Mouse (Mus musculus) CH12.LX (cell line): ENCODE data around the gene Tbca. TPM values are rescaled to one million over a fixed set of nuclear protein-coding genes. Genes with fewer than 3 reads are reported as not detected.
A peak's percentile ranks its signal among the peaks of the same experiment; 100 is the strongest.

Experiments used
- DNase-seq: peaks from one replicate; pipeline ENCODE4 v3.0.0-alpha.2; 2013; ENCODE audit errors: extremely low read depth
- H3K27ac ChIP-seq: 2 replicates; pipeline ENCODE4 v1.5.1; 2012; ENCODE audit warnings: low read depth, mild to moderate bottlenecking, control low read depth, moderate library complexity; ENCODE audit not compliant: insufficient read depth
- H3K27me3 ChIP-seq: replicated peaks from 2 replicates; pipeline ENCODE3; 2012; ENCODE audit warnings: inconsistent platforms
- H3K36me3 ChIP-seq, 2 experiments: replicated peaks in 1 of 2; 2 replicates each; pipeline versions ENCODE3 to v1.6.1; 2012; ENCODE audit warnings: inconsistent platforms in 1 of 2, low read length in 1 of 2, mild to moderate bottlenecking in 1 of 2, mixed read lengths in 1 of 2, moderate library complexity in 1 of 2; ENCODE audit not compliant: control insufficient read depth in 1 of 2, insufficient read depth in 1 of 2
- H3K4me1 ChIP-seq, 2 experiments: 2 replicates each; pipeline ENCODE4 v1.6.1; 2012; ENCODE audit warnings: inconsistent platforms in 1 of 2, moderate library complexity in 1 of 2; ENCODE audit not compliant: insufficient read depth in 2 of 2, control insufficient read depth in 1 of 2
- H3K4me2 ChIP-seq: 2 replicates; pipeline ENCODE4 v1.6.1; 2012; ENCODE audit warnings: low read depth, mild to moderate bottlenecking, control low read depth; ENCODE audit not compliant: poor library complexity, insufficient read depth, severe bottlenecking
- H3K4me3 ChIP-seq, 3 experiments: fragments of 150-350 bp in 1 of 3; sonication (generic) in 1 of 3; replicated peaks in 1 of 3; 2 replicates each; pipeline versions ENCODE3 to v1.5.1; 2011 to 2012; ENCODE audit warnings: low read depth in 2 of 3, low read length in 2 of 3, mild to moderate bottlenecking in 2 of 3, moderate library complexity in 2 of 3, control low read depth in 1 of 3, improper control_type of control experiment in 1 of 3, inconsistent platforms in 1 of 3, mixed read lengths in 1 of 3; ENCODE audit not compliant: poor library complexity in 1 of 3
- H3K79me2 ChIP-seq: replicated peaks from 2 replicates; pipeline ENCODE4 v1.6.1; 2012; ENCODE audit warnings: mild to moderate bottlenecking, moderate library complexity; ENCODE audit not compliant: control insufficient read depth, poor library complexity, insufficient read depth, severe bottlenecking; ENCODE audit errors: extremely low read depth
- H3K9ac ChIP-seq: 2 replicates; pipeline ENCODE4 v1.6.1; 2012; ENCODE audit warnings: low read depth, mild to moderate bottlenecking, control low read depth, moderate library complexity; ENCODE audit not compliant: insufficient read depth
- H3K9me3 ChIP-seq: replicated peaks from 2 replicates; pipeline ENCODE3; 2012; ENCODE audit warnings: low read length, inconsistent platforms, mixed read lengths
- CHD2 ChIP-seq: IDR thresholded peaks from 2 replicates; pipeline ENCODE4 v1.6.1; 2011; ENCODE audit warnings: low read length, improper control_type of control experiment
- CTCF ChIP-seq, 2 experiments: IDR thresholded peaks in 1 of 2; conservative IDR thresholded peaks in 1 of 2; 2 replicates each; pipeline ENCODE4 v1.5.1; 2011 to 2012; ENCODE audit warnings: low read depth in 2 of 2, low read length in 2 of 2, improper control_type of control experiment in 1 of 2, inconsistent platforms in 1 of 2, mild to moderate bottlenecking in 1 of 2, moderate library complexity in 1 of 2
- JUN ChIP-seq: IDR thresholded peaks from 2 replicates; pipeline ENCODE4 v1.6.1; 2011; ENCODE audit warnings: low read depth, mild to moderate bottlenecking, low read length, improper control_type of control experiment, moderate library complexity; ENCODE audit not compliant: insufficient read depth
- JUND ChIP-seq: conservative IDR thresholded peaks from 2 replicates; pipeline ENCODE4 v1.6.1; 2011; ENCODE audit warnings: low read depth, low read length, improper control_type of control experiment
- KAT2A ChIP-seq: IDR thresholded peaks from 2 replicates; pipeline ENCODE4 v1.6.1; 2012; ENCODE audit warnings: low read length, improper control_type of control experiment, inconsistent platforms; ENCODE audit not compliant: insufficient replicate concordance
- MAZ ChIP-seq: IDR thresholded peaks from 2 replicates; pipeline ENCODE4 v1.6.1; 2012; ENCODE audit warnings: low read depth, mild to moderate bottlenecking, inconsistent platforms, low read length, improper control_type of control experiment, moderate library complexity
- NELFE ChIP-seq: IDR thresholded peaks from 2 replicates; pipeline ENCODE4 v1.6.1; 2011; ENCODE audit warnings: low read depth, low read length, improper control_type of control experiment
- PAX5 ChIP-seq: IDR thresholded peaks from 2 replicates; pipeline ENCODE4 v1.6.1; 2012; ENCODE audit warnings: low read length, inconsistent platforms, mixed read lengths
- RAD21 ChIP-seq: IDR thresholded peaks from 2 replicates; pipeline ENCODE4 v1.6.1; 2011; ENCODE audit warnings: low read depth, mild to moderate bottlenecking, low read length, improper control_type of control experiment, moderate library complexity
- RCOR1 ChIP-seq: conservative IDR thresholded peaks from 2 replicates; pipeline ENCODE4 v1.6.1; 2012; ENCODE audit warnings: low read depth, mild to moderate bottlenecking, inconsistent platforms, low read length, improper control_type of control experiment
- SIN3A ChIP-seq: IDR thresholded peaks from 2 replicates; pipeline ENCODE4 v1.6.1; 2012; ENCODE audit warnings: low read length, improper control_type of control experiment, inconsistent platforms
- SMC3 ChIP-seq: IDR thresholded peaks from 2 replicates; pipeline ENCODE4 v1.6.1; 2011; ENCODE audit warnings: low read depth, low read length, improper control_type of control experiment
- TBP ChIP-seq: conservative IDR thresholded peaks from 2 replicates; pipeline ENCODE4 v1.6.1; 2011; ENCODE audit warnings: low read depth, low read length, improper control_type of control experiment
- TCF12 ChIP-seq: IDR thresholded peaks from 2 replicates; pipeline ENCODE4 v1.6.1; 2014; ENCODE audit warnings: low read depth, mild to moderate bottlenecking, inconsistent platforms, low read length, improper control_type of control experiment
- UBTF ChIP-seq: IDR thresholded peaks from 2 replicates; pipeline ENCODE4 v1.6.1; 2012; ENCODE audit warnings: low read depth, mild to moderate bottlenecking, inconsistent platforms, low read length, improper control_type of control experiment, moderate library complexity
- USF1 ChIP-seq: IDR thresholded peaks from 2 replicates; pipeline ENCODE4 v1.6.1; 2014; ENCODE audit warnings: low read depth, mild to moderate bottlenecking, inconsistent platforms, low read length, improper control_type of control experiment
- ZKSCAN1 ChIP-seq: IDR thresholded peaks from 2 replicates; pipeline ENCODE4 v1.6.1; 2012; ENCODE audit warnings: low read depth, inconsistent platforms, low read length, improper control_type of control experiment, borderline replicate concordance
- ZMIZ1 ChIP-seq: IDR thresholded peaks from 2 replicates; pipeline ENCODE4 v1.6.1; 2012; ENCODE audit warnings: low read depth, mild to moderate bottlenecking, inconsistent platforms, low read length, improper control_type of control experiment
- dilution Hi-C: fragments of 300-500 bp; cut with MboI; formaldehyde crosslinking; loops from 2 replicates; pipeline ENCODE4 v1.14.3; 2020; ENCODE audit warnings: low sequenced_read_pairs; ENCODE audit not compliant: extremely low pct_unique_long_range_greater_than_20kb, extremely low pct_ligation_motif_present
- in situ Hi-C: fragments of 300-500 bp; cut with MboI; formaldehyde crosslinking; loops from 3 replicates; pipeline ENCODE4 v1.14.3; 2019; ENCODE audit warnings: low sequenced_read_pairs, low pct_ligation_motif_present, low pct_unique_long_range_greater_than_20kb, mixed read lengths
- polyA plus RNA-seq: library from polyadenylated mRNA; unstranded; fragments of >175 nt; gene quantifications from 2 replicates; pipeline ENCODE4 v1.2.1, GENCODE M21; 2012; ENCODE audit warnings: low read depth; ENCODE audit not compliant: insufficient read length
- total RNA-seq, 2 experiments: library from RNA; depleted of rRNA; stranded (reverse); fragments of 300-350 nt in 1 of 2; fragments of >200 nt in 1 of 2; gene quantifications; 2 replicates each; pipeline ENCODE4 v1.2.3; 2012 to 2014

Gene Tbca
- total and polyA plus RNA-seq, 3 experiments, result 141 to 552 (median 196) TPM

DNA sequence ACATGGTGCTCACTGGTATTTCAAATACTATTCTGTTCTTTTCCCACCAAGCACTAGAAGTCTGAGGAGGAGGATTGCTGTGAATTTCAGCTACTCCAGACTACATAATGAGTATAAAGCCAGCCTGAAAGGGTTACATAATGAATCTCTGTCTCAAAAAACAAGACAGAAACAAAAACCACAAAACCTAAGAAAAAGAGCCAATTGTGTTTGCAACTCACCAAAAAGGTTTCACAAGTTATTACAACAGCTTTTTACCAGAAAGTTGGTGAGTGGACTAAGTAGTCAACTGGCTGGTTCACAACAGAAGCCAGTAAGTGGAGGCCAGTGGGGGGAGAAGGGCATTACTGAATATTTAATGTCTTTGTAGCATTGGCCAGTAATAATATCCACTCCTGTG, 19.9 kb downstream of the Tbca start:
- Histone ChIP-seq H3K9ac (no peak overlapping the region), H3K27me3 (no peaks in the 10 kb centered on the region), H3K4me2 (no peak overlapping the region), H3K4me1 (peaks cover 4 to 39% of the 10 kb centered on the region in 2 experiments; a peak in 3 of 4 replicates), H3K9me3 (no peaks in the 10 kb centered on the region), H3K27ac (no peak overlapping the region), H3K79me2 (no peaks in the 10 kb centered on the region; the same call in 1 of the 2 replicates), H3K36me3 (peaks cover 0 to 7% of the 10 kb centered on the region in 2 experiments), H3K4me3 (no peak overlapping the region)
- in situ Hi-C loops, result no loop called here
- TF ChIP-seq MAZ (no peak), NELFE (no peak), ZKSCAN1 (no peak), SMC3 (no peak), UBTF (no peak), JUN (no peak), RAD21 (no peak), KAT2A (no peak), TBP (no peak)
- DNase-seq, result no peak
- dilution Hi-C loops, result no loop called here

DNA sequence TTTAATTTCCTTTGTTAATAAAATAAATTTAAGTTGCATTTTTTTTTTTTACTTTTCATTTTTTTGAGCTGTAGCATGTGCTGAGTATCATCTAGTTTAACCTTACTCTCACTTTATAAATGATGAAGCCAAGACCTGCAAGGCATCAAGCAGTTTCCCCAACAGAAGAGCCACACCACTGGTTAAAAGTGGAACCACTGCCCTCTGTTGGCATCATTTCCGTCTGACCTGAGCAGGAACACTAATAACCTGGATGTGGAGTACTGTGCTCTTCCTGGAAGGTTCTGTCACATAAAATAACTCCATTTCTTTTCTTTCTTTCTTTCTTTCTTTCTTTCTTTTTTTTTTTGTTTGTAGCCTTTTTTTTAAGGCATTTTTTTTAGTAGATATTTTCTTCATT, 21.0 kb downstream of the Tbca start:
- no peak overlapping the region for H3K4me3 ChIP-seq
- DNase-seq, result no peak
- in situ Hi-C loops, result no loop called here
- peaks cover 0 to 7% of the 10 kb centered on the region in 2 experiments for H3K36me3 ChIP-seq
- H3K4me1 ChIP-seq, result peaks cover 4 to 46% of the 10 kb centered on the region in 2 experiments; a peak in 3 of 4 replicates
- H3K27ac ChIP-seq, result no peak overlapping the region
- H3K4me2 ChIP-seq, result no peak overlapping the region
- TF ChIP-seq RAD21 (peak; percentile 19), CTCF (conservative IDR thresholded peaks at IDR 0.05 in 1 of 2, IDR thresholded peaks at IDR 0.05 in 1 of 2; ENCODE audit: low read depth in 2 of 2, low read length in 2 of 2) (peak in 1 of 2 experiments; percentile 42; a peak in 2 of 4 replicates), JUND (no peak), TCF12 (no peak), SMC3 (0 out of 2 replicates have a peak, but pooled peaks have one; percentile 7)
- TF ChIP-seq, all 38 proteins: peak for 3
- Histone ChIP-seq H3K9me3 (no peaks in the 10 kb centered on the region), H3K27me3 (no peaks in the 10 kb centered on the region), H3K9ac (no peak overlapping the region), H3K79me2 (peaks cover 5% of the 10 kb centered on the region; the same call in 1 of the 2 replicates)
- dilution Hi-C loops, result no loop called here

- H3K9ac ChIP-seq, result no peak overlapping the region
- TF ChIP-seq CTCF (conservative IDR thresholded peaks at IDR 0.05 in 1 of 2, IDR thresholded peaks at IDR 0.05 in 1 of 2; ENCODE audit: low read depth in 2 of 2, low read length in 2 of 2) (no peak), RCOR1 (no peak), CHD2 (no peak), JUND (no peak), JUN (no peak), ZKSCAN1 (no peak), TCF12 (no peak), MAZ (no peak), ZMIZ1 (no peak), SIN3A (no peak), USF1 (no peak), PAX5 (no peak)
- no peaks in the 10 kb centered on the region for H3K27me3 ChIP-seq
- H3K36me3 ChIP-seq, result peaks cover 0 to 9% of the 10 kb centered on the region in 2 experiments
- H3K27ac ChIP-seq, result no peak overlapping the region
- H3K4me2 ChIP-seq, result no peak overlapping the region
- dilution Hi-C loops (no loop called here), in situ Hi-C loops (no loop called here)
- DNase-seq, result no peak
- peaks cover 4 to 43% of the 10 kb centered on the region in 2 experiments; a peak in 3 of 4 replicates for H3K4me1 ChIP-seq
- H3K4me3 ChIP-seq, result no peak overlapping the region
- no peaks in the 10 kb centered on the region for H3K9me3 ChIP-seq
- peaks cover 5% of the 10 kb centered on the region; the same call in 1 of the 2 replicates for H3K79me2 ChIP-seq
These were observed 22.7 kb downstream of the Tbca start for GRCm38 (mm10) chr13:94811451-94811850.
